19 mouse cellular contexts compared by ENCODE assay signal in genomic region chr14:104649980-104650379, GRCm38 (mm10).
"Had no signal": no experiment of that assay in that cellular context is flagged by ENCODE, and none has a peak within 500 bp of the region (broad histone marks: within the 10 kb centered on the region; RNA-seq: fewer than 3 reads in every experiment).

No protein-coding gene starts in this region.

- H3K4me2 ChIP-seq: lung, embryonic 15.5 days; midbrain, embryonic 12.5 days; neural tube, embryonic 13.5 days had no signal

- H3K4me1 ChIP-seq: lung, embryonic 15.5 days had no signal

- H3K4me3 ChIP-seq: lung, embryonic 15.5 days; midbrain, embryonic 10.5 days; midbrain, embryonic 12.5 days; myocyte; neural tube, embryonic 13.5 days; neural tube, embryonic 15.5 days had no signal

- DNase-seq: liver, postnatal 0 days; lung, adult 2 months; lung, postnatal 4 days; retina, postnatal 1 day; right cerebral cortex, adult 18-20 months; right cerebral cortex, postnatal 25 days; right cerebral cortex, postnatal 4 days; spleen, adult 18-20 months; thymus, adult 18-20 months; thymus, postnatal 14 days; thymus, postnatal 36 days had no signal

- H3K9me3 ChIP-seq: lung, embryonic 15.5 days; midbrain, embryonic 10.5 days; midbrain, embryonic 12.5 days; neural tube, embryonic 13.5 days; neural tube, embryonic 15.5 days had no signal

- H3K27ac ChIP-seq: lung, embryonic 15.5 days; midbrain, embryonic 10.5 days; neural tube, embryonic 15.5 days had no signal

- H3K36me3 ChIP-seq: lung, embryonic 15.5 days; midbrain, embryonic 10.5 days; midbrain, embryonic 12.5 days; neural tube, embryonic 13.5 days; neural tube, embryonic 15.5 days had no signal

- ATAC-seq: liver, postnatal 0 days; lung, postnatal 0 days; midbrain, embryonic 16.5 days had no signal

- H3K27me3 ChIP-seq: lung, embryonic 15.5 days; midbrain, embryonic 12.5 days; neural tube, embryonic 13.5 days; neural tube, embryonic 15.5 days had no signal

- H3K9ac ChIP-seq: liver, postnatal 0 days; lung, embryonic 15.5 days; midbrain, embryonic 12.5 days; neural tube, embryonic 13.5 days; neural tube, embryonic 15.5 days had no signal
